Mouse (Mus musculus): ENCODE measurements around the gene Amd2. TPM values are rescaled to one million over a fixed set of nuclear protein-coding genes. Genes with fewer than 3 reads are reported as not detected.

Gene Amd2
- polyA plus RNA-seq (2015; fragmentation: Nextera tagmentation; extraction: Ambion mirVana) = 1.7 and 2.6 TPM in 2 replicates

- no peak for ATAC-seq
Measured at GRCm38 (mm10) chr10:35711792-35712191, at the start of gene Amd2. Gene Amd2, minus strand, starts transcription at chr10:35711892.

GRCm38 (mm10) chr10:35761280-35761679, 49.6 kb upstream of the Amd2 start:
- Histone ChIP-seq H3K9ac (replicated peaks; ENCODE audit: low read depth, low read length) (no peak overlapping the region), H3K9me3 (ENCODE audit: control insufficient read depth, low read length) (no peaks in the 10 kb centered on the region), H3K4me3 (replicated peaks; ENCODE audit: low read length) (no peak overlapping the region), H3K4me2 (ENCODE audit: low read length) (no peak overlapping the region), H3K36me3 (ENCODE audit: control insufficient read depth, insufficient read depth) (no peaks in the 10 kb centered on the region), H3K27me3 (replicated peaks; ENCODE audit: control insufficient read depth, insufficient read depth, low read length) (no peaks in the 10 kb centered on the region), H3K27ac (ENCODE audit: low read length) (no peak overlapping the region), H3K4me1 (replicated peaks; ENCODE audit: control insufficient read depth, insufficient read depth, low read length) (no peaks in the 10 kb centered on the region)
- ATAC-seq = peak; percentile 66
- 70% methylated on average over 3 of the region's 3 CpGs for WGBS

More at GRCm38 (mm10) chr10:35711792-35712191, at the start of gene Amd2:
- H3K4me2 ChIP-seq (ENCODE audit: low read length) = no peak within 1 kb of the TSS
- H3K27ac ChIP-seq (ENCODE audit: low read length) = no peak within 1 kb of the TSS
- 96% methylated on average over 8 of the region's 8 CpGs for WGBS
- no peak within 1 kb of the TSS for H3K9ac ChIP-seq (replicated peaks; ENCODE audit: low read depth, low read length)
- H3K9me3 ChIP-seq (ENCODE audit: control insufficient read depth, low read length) = 0 out of 2 replicates have a peak, but pooled peaks cover 2% of the 10 kb centered on the region
- H3K36me3 ChIP-seq (ENCODE audit: control insufficient read depth, insufficient read depth) = no peaks in the 10 kb centered on the region
- H3K27me3 ChIP-seq (replicated peaks; ENCODE audit: control insufficient read depth, insufficient read depth, low read length) = no peaks in the 10 kb centered on the region
- H3K4me1 ChIP-seq (replicated peaks; ENCODE audit: control insufficient read depth, insufficient read depth, low read length) = no peaks in the 10 kb centered on the region
- no peak within 1 kb of the TSS for H3K4me3 ChIP-seq (replicated peaks; ENCODE audit: low read length)

GRCm38 (mm10) chr10:35737639-35738038, 25.9 kb upstream of the Amd2 start:
- Histone ChIP-seq H3K9ac (replicated peaks; ENCODE audit: low read depth, low read length) (no peak overlapping the region), H3K9me3 (ENCODE audit: control insufficient read depth, low read length) (no peaks in the 10 kb centered on the region), H3K27me3 (replicated peaks; ENCODE audit: control insufficient read depth, insufficient read depth, low read length) (no peaks in the 10 kb centered on the region), H3K4me1 (replicated peaks; ENCODE audit: control insufficient read depth, insufficient read depth, low read length) (no peaks in the 10 kb centered on the region), H3K4me3 (replicated peaks; ENCODE audit: low read length) (no peak overlapping the region), H3K4me2 (ENCODE audit: low read length) (no peak overlapping the region), H3K36me3 (ENCODE audit: control insufficient read depth, insufficient read depth) (no peaks in the 10 kb centered on the region), H3K27ac (ENCODE audit: low read length) (no peak overlapping the region)
- no peak for ATAC-seq
- 84% methylated on average over 2 of the region's 2 CpGs for WGBS

GRCm38 (mm10) chr10:35714266-35714665, 2.6 kb upstream of the Amd2 start:
- H3K9ac ChIP-seq (replicated peaks; ENCODE audit: low read depth, low read length) = no peak overlapping the region
- no peaks in the 10 kb centered on the region for H3K4me1 ChIP-seq (replicated peaks; ENCODE audit: control insufficient read depth, insufficient read depth, low read length)
- no peak overlapping the region for H3K27ac ChIP-seq (ENCODE audit: low read length)
- no peaks in the 10 kb centered on the region for H3K27me3 ChIP-seq (replicated peaks; ENCODE audit: control insufficient read depth, insufficient read depth, low read length)
- no peak overlapping the region for H3K4me3 ChIP-seq (replicated peaks; ENCODE audit: low read length)
- H3K9me3 ChIP-seq (ENCODE audit: control insufficient read depth, low read length) = no peaks in the 10 kb centered on the region
- ATAC-seq = no peak
- no peaks in the 10 kb centered on the region for H3K36me3 ChIP-seq (ENCODE audit: control insufficient read depth, insufficient read depth)
- no peak overlapping the region for H3K4me2 ChIP-seq (ENCODE audit: low read length)
